Mouse (Mus musculus) frontal cortex, adult 2 months (tissue): ENCODE measurements at regions not wholly inside any gene's neighbourhood (a gene's known extent, or its start where the extent isn't known, plus 50 kb on each side); places are given as distances from the start of the nearest gene placed in this dataset.

ENCODE experiments used
- DNase-seq, 2 experiments: peaks; one replicate each; pipeline ENCODE4 v3.0.0; 2022; ENCODE audit warnings: low spot score in 1 of 2; ENCODE audit errors: extremely low spot score in 1 of 2

- no peak for DNase-seq
Observed at GRCm38 (mm10) chr10:111111020-111111419, 53.5 kb upstream of the Osbpl8 start.

GRCm38 (mm10) chr10:111108658-111109633, 55.6 kb upstream of the Osbpl8 start:
- peak; percentile 28 to 80 for DNase-seq

- DNase-seq = no peak
Observed at GRCm38 (mm10) chr10:111107852-111108251, 56.7 kb upstream of the Osbpl8 start.

GRCm38 (mm10) chr10:111107387-111107786, 57.2 kb upstream of the Osbpl8 start:
- peak; percentile 49 to 87 for DNase-seq

- DNase-seq = no peak
Observed at GRCm38 (mm10) chr10:111106411-111106810, 58.1 kb upstream of the Osbpl8 start.

GRCm38 (mm10) chr10:111105662-111106061, 58.9 kb upstream of the Osbpl8 start:
- no peak for DNase-seq

GRCm38 (mm10) chr10:111103512-111103911, 61.0 kb upstream of the Osbpl8 start:
- DNase-seq = no peak

- DNase-seq = no peak
Observed at GRCm38 (mm10) chr10:111103086-111103485, 61.5 kb upstream of the Osbpl8 start.

- no peak for DNase-seq
Observed at GRCm38 (mm10) chr10:111101901-111102761, 62.4 kb upstream of the Osbpl8 start.

GRCm38 (mm10) chr10:111099812-111100464, 64.6 kb upstream of the Osbpl8 start:
- DNase-seq = peak; percentile 42 to 86

GRCm38 (mm10) chr10:111099059-111099811, 65.3 kb upstream of the Osbpl8 start:
- no peak for DNase-seq

GRCm38 (mm10) chr10:111097245-111097644, 67.3 kb upstream of the Osbpl8 start:
- no peak for DNase-seq

GRCm38 (mm10) chr10:111096811-111097210, 67.7 kb upstream of the Osbpl8 start:
- DNase-seq = no peak

GRCm38 (mm10) chr10:111094405-111094804, 70.1 kb upstream of the Osbpl8 start:
- DNase-seq = no peak

- DNase-seq = no peak
Observed at GRCm38 (mm10) chr10:111089382-111089781, 75.2 kb upstream of the Osbpl8 start.

GRCm38 (mm10) chr10:111085561-111085960, 75.6 kb upstream of the Zdhhc17 start:
- no peak for DNase-seq

- no peak for DNase-seq
Observed at GRCm38 (mm10) chr10:111084267-111084780, 74.4 kb upstream of the Zdhhc17 start.

- DNase-seq = no peak
Observed at GRCm38 (mm10) chr10:111083861-111084260, 73.9 kb upstream of the Zdhhc17 start.

GRCm38 (mm10) chr10:111083338-111083737, 73.4 kb upstream of the Zdhhc17 start:
- peak in 1 of 2 experiments; percentile 15 for DNase-seq

- DNase-seq = no peak
Observed at GRCm38 (mm10) chr10:111080322-111080721, 70.4 kb upstream of the Zdhhc17 start.
